1 mouse cellular context compared by ENCODE assay signal in the genomic region with DNA sequence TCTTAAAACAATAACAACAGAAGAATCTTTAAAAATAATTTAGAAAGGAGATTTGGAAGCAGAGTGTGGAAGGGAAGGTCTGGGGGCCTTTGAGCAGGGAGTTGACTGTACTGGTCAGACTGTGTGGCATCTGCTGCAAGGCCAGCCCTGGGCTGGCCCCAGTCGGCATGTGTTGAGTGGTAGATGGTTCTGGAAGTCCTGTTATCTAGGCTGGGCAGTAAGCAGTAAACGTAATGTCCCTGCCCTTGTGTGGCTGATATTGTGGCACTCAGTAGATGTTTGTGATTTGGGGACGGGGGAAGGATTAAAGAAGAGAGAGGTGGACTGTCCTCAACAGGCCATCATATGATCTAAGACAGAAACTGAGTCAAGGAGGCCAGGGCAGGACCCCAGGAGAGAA.
TF ChIP-seq lines count a peak whose summit lies in the region.

No protein-coding gene starts in this region.

TF ChIP-seq in MEL, 35 proteins besides CTCF, POLR2A, EP300 and RAD21:
- no peak for TF ChIP-seq NELFE (IDR thresholded peaks at IDR 0.05; ENCODE audit: low read depth, low read length)
- no peak for TF ChIP-seq USF2 (IDR thresholded peaks at IDR 0.05; ENCODE audit: borderline replicate concordance in 1 of 2, insufficient read depth in 1 of 2, low read depth in 1 of 2, low read length in 2 of 2)
- TF ChIP-seq ZMIZ1 (IDR thresholded peaks at IDR 0.05; ENCODE audit: low read depth, low read length) = no peak
- TF ChIP-seq KAT2A (conservative IDR thresholded peaks at IDR 0.05; ENCODE audit: low read depth, low read length) = no peak
- TF ChIP-seq MAFK (IDR thresholded peaks at IDR 0.05; ENCODE audit: borderline replicate concordance, low read depth, low read length) = no peak
- no peak for TF ChIP-seq BHLHE40 (IDR thresholded peaks at IDR 0.05; ENCODE audit: borderline replicate concordance, low read depth, low read length)
- 0 out of 2 replicates have a peak, but pooled peaks have one; percentile 11 for TF ChIP-seq GATA1 (IDR thresholded peaks at IDR 0.05; ENCODE audit: low read depth, low read length)
- TF ChIP-seq RCOR1 (IDR thresholded peaks at IDR 0.05; ENCODE audit: low read depth, low read length) = no peak
- TF ChIP-seq ELF1 (IDR thresholded peaks at IDR 0.05; ENCODE audit: low read depth, low read length) = no peak
- TF ChIP-seq NRF1 (IDR thresholded peaks at IDR 0.05; ENCODE audit: insufficient read depth, low read depth, low read length, poor library complexity, severe bottlenecking) = 0 out of 2 replicates have a peak, but pooled peaks have one; percentile 5
- peak; percentile 33; the same call in 1 of the 2 replicates for TF ChIP-seq TAL1 (IDR thresholded peaks at IDR 0.05; ENCODE audit: low read length)
- no peak for TF ChIP-seq CHD1 (IDR thresholded peaks at IDR 0.05; ENCODE audit: low read depth, low read length)
- TF ChIP-seq USF1 (IDR thresholded peaks at IDR 0.05; ENCODE audit: low read depth, low read length) = no peak
- TF ChIP-seq TCF12 (IDR thresholded peaks at IDR 0.05; ENCODE audit: low read depth, low read length) = peak; percentile 24; the same call in 1 of the 2 replicates
- TF ChIP-seq MXI1 (IDR thresholded peaks at IDR 0.05; ENCODE audit: low read depth, low read length) = no peak; the same call in 1 of the 2 replicates
